9 mouse cellular contexts compared by ENCODE assay signal in genomic region chr5:100917252-100917774, GRCm38 (mm10).
DNase-seq lines count a peak whose midpoint lies in the region; ATAC-seq and TF ChIP-seq lines count a peak whose summit lies in the region.
"Had no signal": no experiment of that assay in that cellular context is flagged by ENCODE, and none has a peak within 500 bp of the region (broad histone marks: within the 10 kb centered on the region; RNA-seq: fewer than 3 reads in every experiment).

No protein-coding gene starts in this region.

- no peaks in the 10 kb centered on the region for H3K36me3 ChIP-seq in hindbrain, postnatal 0 days (ENCODE audit: insufficient read depth, low read length)
- H3K36me3 ChIP-seq in midbrain, postnatal 0 days (ENCODE audit: insufficient read depth, low read length): no peaks in the 10 kb centered on the region
- H3K36me3 ChIP-seq in stomach, embryonic 16.5 days (ENCODE audit: control insufficient read depth, insufficient read depth, low read length): no peaks in the 10 kb centered on the region
- H3K36me3 ChIP-seq: midbrain, embryonic 12.5 days had no signal

- no peaks in the 10 kb centered on the region for H3K9me3 ChIP-seq in hindbrain, postnatal 0 days (ENCODE audit: low read length)
- no peaks in the 10 kb centered on the region for H3K9me3 ChIP-seq in midbrain, postnatal 0 days (ENCODE audit: low read length)
- no peaks in the 10 kb centered on the region for H3K9me3 ChIP-seq in stomach, embryonic 16.5 days (replicated peaks; ENCODE audit: control insufficient read depth, low read length)
- H3K9me3 ChIP-seq: midbrain, embryonic 12.5 days had no signal

- peak; percentile 25 for ATAC-seq in activated CD4-positive, CD25-positive, alpha-beta regulatory T cell, adult 4 months
- peak; percentile 64; the same call in 1 of the 2 replicates for ATAC-seq in hindbrain, postnatal 0 days
- ATAC-seq in midbrain, postnatal 0 days (ENCODE audit: low FRiP score): no peak
- ATAC-seq in stomach, embryonic 16.5 days (ENCODE audit: insufficient read depth, low FRiP score): 0 out of 2 replicates have a peak, but pooled peaks have one; percentile 31

- H3K4me3 ChIP-seq in cortical plate, adult 2 months (ENCODE audit: insufficient read depth, low read length): no peak overlapping the region
- no peak overlapping the region for H3K4me3 ChIP-seq in hindbrain, postnatal 0 days (ENCODE audit: low read length)
- no peak overlapping the region for H3K4me3 ChIP-seq in midbrain, postnatal 0 days (ENCODE audit: low read depth, low read length)
- H3K4me3 ChIP-seq in stomach, embryonic 16.5 days (replicated peaks; ENCODE audit: low read length): no peak overlapping the region
- H3K4me3 ChIP-seq: midbrain, embryonic 12.5 days had no signal

- 21% methylated on average over 15 of the region's 15 CpGs for WGBS in hindbrain, postnatal 0 days
- 22% methylated on average over 15 of the region's 15 CpGs for WGBS in midbrain, postnatal 0 days
- WGBS in stomach, embryonic 16.5 days: 23% methylated on average over 15 of the region's 15 CpGs

- peak; percentile 19 to 21 for DNase-seq in heart, adult 9 months (ENCODE audit: low spot score in 2 of 2)
- DNase-seq in heart, adult 11 months: no peak
- peak; percentile 81 for DNase-seq in hindbrain, postnatal 0 days (ENCODE audit: low spot score)
- peak; percentile 16 to 70 for DNase-seq in left cerebral cortex, postnatal 10 days (ENCODE audit: extremely low spot score in 1 of 2, low spot score in 2 of 2)
- peak; percentile 72 for DNase-seq in midbrain, postnatal 0 days (ENCODE audit: low spot score)

- TF ChIP-seq CTCF in cortical plate, adult 2 months (IDR thresholded peaks at IDR 0.05; ENCODE audit: extremely low read depth, insufficient read depth, low read length): peak; percentile 85
- TF ChIP-seq CTCF in hindbrain, postnatal 0 days (IDR thresholded peaks at IDR 0.05; ENCODE audit: low read depth): peak; percentile 97
- TF ChIP-seq CTCF in midbrain, postnatal 0 days (IDR thresholded peaks at IDR 0.05): peak; percentile 92

- no peak overlapping the region for H3K27ac ChIP-seq in cortical plate, adult 2 months (ENCODE audit: insufficient read depth, low read length)
- no peak overlapping the region for H3K27ac ChIP-seq in hindbrain, postnatal 0 days
- H3K27ac ChIP-seq in midbrain, postnatal 0 days (ENCODE audit: low read depth, low read length): no peak overlapping the region
- H3K27ac ChIP-seq in stomach, embryonic 16.5 days (ENCODE audit: low read length): no peak overlapping the region
- H3K27ac ChIP-seq: midbrain, embryonic 12.5 days had no signal

- intact Hi-C loops in left cerebral cortex, postnatal 10 days (cut with DNase I): loop anchor here (2.0 kb wide), 1 partner anchor 751 kb away; no protein-coding TSS in a partner anchor

- H3K27me3 ChIP-seq in hindbrain, postnatal 0 days (ENCODE audit: insufficient read depth, low read length): no peaks in the 10 kb centered on the region; the same call in 1 of the 2 replicates
- peaks cover 12% of the 10 kb centered on the region for H3K27me3 ChIP-seq in midbrain, postnatal 0 days (ENCODE audit: insufficient read depth, low read length)
- no peaks in the 10 kb centered on the region; the same call in 1 of the 2 replicates for H3K27me3 ChIP-seq in stomach, embryonic 16.5 days (ENCODE audit: control insufficient read depth, insufficient read depth, low read length)

- no peaks in the 10 kb centered on the region for H3K4me1 ChIP-seq in cortical plate, adult 2 months (ENCODE audit: control insufficient read depth, insufficient read depth, low read length)
- H3K4me1 ChIP-seq in hindbrain, postnatal 0 days (ENCODE audit: insufficient read depth, low read length): no peaks in the 10 kb centered on the region
- H3K4me1 ChIP-seq in midbrain, postnatal 0 days (ENCODE audit: insufficient read depth, low read length): no peaks in the 10 kb centered on the region
- no peaks in the 10 kb centered on the region; the same call in 1 of the 2 replicates for H3K4me1 ChIP-seq in stomach, embryonic 16.5 days (ENCODE audit: control insufficient read depth, insufficient read depth, low read length)

- H3K4me2 ChIP-seq in hindbrain, postnatal 0 days (ENCODE audit: low read depth, low read length): no peak overlapping the region
- H3K4me2 ChIP-seq in midbrain, postnatal 0 days (ENCODE audit: low read depth, low read length, poor library complexity, severe bottlenecking): no peak overlapping the region
- no peak overlapping the region for H3K4me2 ChIP-seq in stomach, embryonic 16.5 days (ENCODE audit: low read depth, low read length)
- H3K4me2 ChIP-seq: midbrain, embryonic 12.5 days had no signal

- no peak for TF ChIP-seq POLR2A in cortical plate, adult 2 months (IDR thresholded peaks at IDR 0.05; ENCODE audit: extremely low read depth, insufficient read depth, low read length)

- no peak overlapping the region for H3K9ac ChIP-seq in hindbrain, postnatal 0 days (replicated peaks; ENCODE audit: low read length)
- H3K9ac ChIP-seq in midbrain, postnatal 0 days (replicated peaks; ENCODE audit: low read length, poor library complexity, severe bottlenecking): no peak overlapping the region
- H3K9ac ChIP-seq in stomach, embryonic 16.5 days (ENCODE audit: low read length): no peak overlapping the region
- H3K9ac ChIP-seq: midbrain, embryonic 12.5 days had no signal
